ENCODE assay signal across 13 mouse cellular contexts in genomic region chr2:121711748-121712384, GRCm38 (mm10).
DNase-seq lines count a peak whose midpoint lies in the region; ATAC-seq and TF ChIP-seq lines count a peak whose summit lies in the region.
"Had no signal": no experiment of that assay in that cellular context is flagged by ENCODE, and none has a peak within 500 bp of the region (broad histone marks: within the 10 kb centered on the region; RNA-seq: fewer than 3 reads in every experiment).

No protein-coding gene starts in this region.

- peaks cover 21% of the 10 kb centered on the region for H3K4me1 ChIP-seq in hindbrain, embryonic 13.5 days (replicated peaks)
- H3K4me1 ChIP-seq in hindbrain, embryonic 12.5 days = peaks cover 10% of the 10 kb centered on the region
- H3K4me1 ChIP-seq in ES-Bruce4 (ENCODE audit: control insufficient read depth, insufficient read depth, low read length) = peaks cover 3% of the 10 kb centered on the region
- H3K4me1 ChIP-seq in intestine, embryonic 16.5 days (ENCODE audit: control insufficient read depth, insufficient read depth, low read length) = peaks cover 3% of the 10 kb centered on the region; the same call in 1 of the 2 replicates
- H3K4me1 ChIP-seq: limb, embryonic 12.5 days; megakaryocyte, embryonic 14.5 days had no signal

- no peak overlapping the region for H3K9ac ChIP-seq in hindbrain, embryonic 13.5 days
- no peak overlapping the region for H3K9ac ChIP-seq in hindbrain, embryonic 12.5 days
- H3K9ac ChIP-seq in ES-Bruce4 (ENCODE audit: low read depth, poor library complexity, severe bottlenecking) = no peak overlapping the region
- no peak overlapping the region for H3K9ac ChIP-seq in intestine, embryonic 16.5 days (ENCODE audit: low read depth, low read length)
- H3K9ac ChIP-seq: kidney, embryonic 15.5 days; limb, embryonic 12.5 days had no signal

- peak overlapping the region; percentile 46; the same call in 1 of the 2 replicates for H3K27ac ChIP-seq in hindbrain, embryonic 13.5 days
- H3K27ac ChIP-seq in hindbrain, embryonic 12.5 days = no peak overlapping the region
- no peak overlapping the region for H3K27ac ChIP-seq in ES-Bruce4 (ENCODE audit: insufficient read depth, low read length)
- H3K27ac ChIP-seq in intestine, embryonic 16.5 days (ENCODE audit: low read length) = no peak overlapping the region
- H3K27ac ChIP-seq: kidney, embryonic 15.5 days; limb, embryonic 12.5 days had no signal

- TF ChIP-seq CTCF in ES-Bruce4 (IDR thresholded peaks at IDR 0.05; ENCODE audit: low read depth, low read length) = no peak

- peak; percentile 41; the same call in 1 of the 2 replicates for ATAC-seq in hindbrain, embryonic 13.5 days (ENCODE audit: low FRiP score)
- ATAC-seq in hindbrain, embryonic 12.5 days (ENCODE audit: low FRiP score) = no peak
- peak; percentile 69 for ATAC-seq in intestine, embryonic 16.5 days

- TF ChIP-seq POLR2A in ES-Bruce4 (IDR thresholded peaks at IDR 0.05; ENCODE audit: insufficient read depth, low read length) = no peak

- peak; percentile 7 for DNase-seq in c-Kit-positive CD71-positive TER-119-negative erythroid progenitor cells, embryonic 14.5 days (ENCODE audit: low read depth)
- DNase-seq in gastrocnemius, postnatal 36 days = no peak
- no peak for DNase-seq in B cell, adult 2 months
- DNase-seq in urinary bladder, postnatal 14 days (ENCODE audit: low spot score) = no peak
- DNase-seq: adrenal gland, adult 8-10 months; thymus, postnatal 14 days had no signal

- H3K4me2 ChIP-seq in hindbrain, embryonic 13.5 days = no peak overlapping the region
- no peak overlapping the region for H3K4me2 ChIP-seq in hindbrain, embryonic 12.5 days (replicated peaks)
- no peak overlapping the region for H3K4me2 ChIP-seq in intestine, embryonic 16.5 days (ENCODE audit: low read depth, low read length)
- H3K4me2 ChIP-seq: kidney, embryonic 15.5 days; limb, embryonic 12.5 days had no signal

- TF ChIP-seq EP300 in ES-Bruce4 (IDR thresholded peaks at IDR 0.05; ENCODE audit: insufficient read depth, low read depth, low read length) = peak; percentile 80; the same call in 1 of the 2 replicates

- H3K4me3 ChIP-seq in hindbrain, embryonic 13.5 days = no peak overlapping the region
- H3K4me3 ChIP-seq in hindbrain, embryonic 12.5 days = no peak overlapping the region
- H3K4me3 ChIP-seq in ES-Bruce4 (ENCODE audit: low read depth, low read length) = no peak overlapping the region
- no peak overlapping the region for H3K4me3 ChIP-seq in intestine, embryonic 16.5 days (ENCODE audit: low read length)
- H3K4me3 ChIP-seq: kidney, embryonic 15.5 days; limb, embryonic 12.5 days; megakaryocyte, embryonic 14.5 days had no signal

- no peaks in the 10 kb centered on the region for H3K9me3 ChIP-seq in hindbrain, embryonic 13.5 days
- H3K9me3 ChIP-seq in hindbrain, embryonic 12.5 days (replicated peaks) = no peaks in the 10 kb centered on the region
- H3K9me3 ChIP-seq in ES-Bruce4 (replicated peaks; ENCODE audit: control insufficient read depth, insufficient read depth, low read length, poor library complexity, severe bottlenecking) = no peaks in the 10 kb centered on the region
- H3K9me3 ChIP-seq in intestine, embryonic 16.5 days (ENCODE audit: control insufficient read depth, low read length) = no peaks in the 10 kb centered on the region
- H3K9me3 ChIP-seq: kidney, embryonic 15.5 days; limb, embryonic 12.5 days had no signal

- 28% methylated on average over 9 of the region's 9 CpGs for WGBS in hindbrain, embryonic 13.5 days
- WGBS in hindbrain, embryonic 12.5 days = 26% methylated on average over 9 of the region's 9 CpGs
- WGBS in intestine, embryonic 16.5 days = 18% methylated on average over 9 of the region's 9 CpGs

- intact Hi-C loops in gastrocnemius, postnatal 36 days (cut with DNase I) = no loop called here

- no peaks in the 10 kb centered on the region for H3K27me3 ChIP-seq in hindbrain, embryonic 13.5 days
- H3K27me3 ChIP-seq in hindbrain, embryonic 12.5 days = no peaks in the 10 kb centered on the region
- H3K27me3 ChIP-seq in ES-Bruce4 (ENCODE audit: control insufficient read depth, insufficient read depth, low read length, poor library complexity, severe bottlenecking) = no peaks in the 10 kb centered on the region
- H3K27me3 ChIP-seq in intestine, embryonic 16.5 days (replicated peaks; ENCODE audit: control insufficient read depth, insufficient read depth, low read length) = no peaks in the 10 kb centered on the region
- H3K27me3 ChIP-seq: kidney, embryonic 15.5 days; limb, embryonic 12.5 days; megakaryocyte, embryonic 14.5 days had no signal

- no peaks in the 10 kb centered on the region for H3K36me3 ChIP-seq in hindbrain, embryonic 13.5 days
- H3K36me3 ChIP-seq in hindbrain, embryonic 12.5 days = no peaks in the 10 kb centered on the region
- no peaks in the 10 kb centered on the region for H3K36me3 ChIP-seq in ES-Bruce4 (ENCODE audit: control insufficient read depth, insufficient read depth, low read length, poor library complexity, severe bottlenecking)
- no peaks in the 10 kb centered on the region for H3K36me3 ChIP-seq in intestine, embryonic 16.5 days (ENCODE audit: control insufficient read depth, insufficient read depth, low read length)
- H3K36me3 ChIP-seq: kidney, embryonic 15.5 days; limb, embryonic 12.5 days had no signal
